Mouse (Mus musculus) right cerebral cortex, postnatal 36 days (tissue): ENCODE measurements around the gene Ercc1.
A peak's percentile ranks its signal among the peaks of the same experiment; 100 is the strongest.

ENCODE experiments used
- DNase-seq, 2 experiments: peaks; one replicate each; pipeline ENCODE4 v3.0.0; 2022; ENCODE audit warnings: low spot score in 2 of 2, mixed read lengths in 1 of 2

The Ercc1 gene

GRCm38 (mm10) chr7:19337122-19337521 lies 7.5 kb upstream of the Ercc1 start:
- DNase-seq: peak in 1 of 2 experiments; percentile 56

- no peak for DNase-seq
Measured at GRCm38 (mm10) chr7:19338060-19338459, 6.5 kb upstream of the Ercc1 start.

GRCm38 (mm10) chr7:19338596-19338995 lies 6.0 kb upstream of the Ercc1 start:
- DNase-seq: no peak

- DNase-seq: no peak
Measured at GRCm38 (mm10) chr7:19341250-19341649, 3.3 kb upstream of the Ercc1 start.

GRCm38 (mm10) chr7:19341761-19342409 lies 2.7 kb upstream of the Ercc1 start:
- DNase-seq: peak; percentile 50 to 69

- DNase-seq: peak; percentile 80 to 84
Measured at GRCm38 (mm10) chr7:19342481-19343027, 2.0 kb upstream of the Ercc1 start.

- DNase-seq: peak in 1 of 2 experiments; percentile 50
Measured at GRCm38 (mm10) chr7:19343210-19343808, 1.3 kb upstream of the Ercc1 start.

- peak; percentile 94 to 96 for DNase-seq
Measured at GRCm38 (mm10) chr7:19344938-19345471, 427 bp downstream of the Ercc1 start.

- no peak for DNase-seq
Measured at GRCm38 (mm10) chr7:19349188-19349915, 4.8 kb downstream of the Ercc1 start.

- DNase-seq: no peak
Measured at GRCm38 (mm10) chr7:19350221-19350620, 5.6 kb downstream of the Ercc1 start.

- DNase-seq: no peak
Measured at GRCm38 (mm10) chr7:19354991-19355390, 10.4 kb downstream of the Ercc1 start.

- DNase-seq: no peak
Measured at GRCm38 (mm10) chr7:19356311-19356710, 11.7 kb downstream of the Ercc1 start.

- DNase-seq: no peak
Measured at GRCm38 (mm10) chr7:19357381-19358375, 13.1 kb downstream of the Ercc1 start.

GRCm38 (mm10) chr7:19358634-19359033 lies 14.1 kb downstream of the Ercc1 start:
- no peak for DNase-seq

- peak; percentile 85 to 87 for DNase-seq
Measured at GRCm38 (mm10) chr7:19359299-19359891, 14.8 kb downstream of the Ercc1 start, which contains the start of the genes Cd3eap and Ppp1r13l. Gene Cd3eap (minus strand): TSS chr7:19359483. Gene Ppp1r13l (plus strand): TSS chr7:19359749.

GRCm38 (mm10) chr7:19359892-19360641 lies 15.5 kb downstream of the Ercc1 start:
- peak; percentile 68 to 72 for DNase-seq

GRCm38 (mm10) chr7:19360944-19361343 lies 16.4 kb downstream of the Ercc1 start:
- DNase-seq: peak; percentile 90 to 93

- DNase-seq: peak in 1 of 2 experiments; percentile 35
Measured at GRCm38 (mm10) chr7:19361720-19362119, 17.1 kb downstream of the Ercc1 start.

- DNase-seq: no peak
Measured at GRCm38 (mm10) chr7:19362276-19362675, 17.7 kb downstream of the Ercc1 start.

- DNase-seq: no peak
Measured at GRCm38 (mm10) chr7:19363881-19364280, 19.3 kb downstream of the Ercc1 start.
